Mouse (Mus musculus) bone marrow, adult 2 months (tissue): ENCODE measurements at regions not wholly inside any gene's neighbourhood (a gene's known extent, or its start where the extent isn't known, plus 50 kb on each side); places are given as distances from the start of the nearest gene placed in this dataset.

Source experiments
- CTCF ChIP-seq: fragments of 200-500 bp; IDR thresholded peaks from 2 replicates; pipeline ENCODE4 v1.5.1; 2011; ENCODE audit warnings: low read length, control low read depth; ENCODE audit not compliant: control insufficient read depth, insufficient read depth
- POLR2A ChIP-seq: fragments of 200-500 bp; IDR thresholded peaks from 2 replicates; pipeline ENCODE4 v1.6.1; 2011; ENCODE audit warnings: low read depth, mild to moderate bottlenecking, control low read depth, low read length, borderline replicate concordance; ENCODE audit not compliant: control insufficient read depth

DNA sequence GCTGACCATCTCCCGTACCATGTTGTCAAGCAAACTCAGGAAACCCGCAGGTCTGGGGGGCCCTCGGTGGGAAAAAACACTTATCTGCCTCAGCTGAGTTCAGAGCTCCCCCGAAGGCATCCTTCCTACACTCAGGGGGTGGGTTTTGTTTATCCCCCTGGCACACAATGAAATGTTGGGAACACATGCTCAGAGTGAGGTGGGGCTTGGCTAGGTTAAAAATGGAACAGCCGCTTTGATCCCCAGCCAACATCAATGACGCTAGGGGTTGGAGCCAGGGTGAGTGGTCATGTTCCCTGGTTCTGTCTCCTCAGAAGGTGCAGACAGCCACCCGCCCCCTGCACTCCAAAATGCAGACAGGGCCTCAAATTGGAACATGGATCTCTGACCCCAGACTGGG, 221.3 kb upstream of the Tbx3 start:
- no peak for TF ChIP-seq CTCF
- no peak for TF ChIP-seq POLR2A
